Mouse (Mus musculus): ENCODE results near the gene Man1b1. TPM values are rescaled to one million over a fixed set of nuclear protein-coding genes. Genes with fewer than 3 reads are reported as not detected.
A peak's percentile ranks its signal among the peaks of the same experiment; 100 is the strongest.

Gene Man1b1
- total RNA-seq, 1 experiment from 2014 or later = 79.5 TPM

DNA sequence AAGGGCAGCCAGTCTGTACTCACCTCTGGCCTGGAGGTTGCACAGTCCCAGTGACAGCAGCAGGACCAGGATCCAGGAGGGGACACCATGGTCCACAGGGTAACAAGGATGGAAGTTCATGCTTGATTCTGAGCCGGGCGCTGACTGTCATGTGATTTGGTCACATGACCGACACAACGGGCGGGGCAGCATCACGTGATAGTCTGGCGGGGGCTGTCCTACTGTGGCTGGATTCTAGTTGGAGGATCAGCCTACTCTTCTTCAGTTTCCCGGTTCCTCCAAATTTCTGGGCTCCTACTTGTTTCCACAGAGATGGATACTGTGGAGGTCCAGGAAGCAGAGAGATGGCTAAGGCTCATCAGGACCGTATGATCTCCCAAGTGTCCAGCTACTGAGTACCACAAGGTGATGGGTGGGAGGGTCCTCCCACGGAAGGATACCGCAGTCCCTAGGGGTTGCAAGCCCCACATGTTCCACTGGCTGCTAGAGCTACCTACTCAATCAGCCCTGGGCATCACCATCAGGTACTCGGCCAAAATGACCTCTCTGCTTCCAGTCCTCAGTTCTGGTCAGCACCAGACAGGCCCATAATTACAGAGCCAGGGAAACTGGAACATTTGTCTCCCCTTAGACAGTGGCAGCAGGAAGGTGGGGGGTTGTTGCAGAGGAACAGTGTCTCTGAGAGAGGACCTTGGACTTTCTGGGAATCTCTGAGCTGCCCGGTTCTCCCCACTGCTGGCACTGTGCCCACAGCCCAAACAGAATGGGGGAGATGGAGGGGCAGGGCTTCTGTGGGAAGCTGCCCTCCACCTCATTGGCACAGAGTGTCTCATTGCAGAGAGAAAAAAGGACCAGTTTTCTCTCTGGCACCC is 24.3 kb downstream of the Man1b1 start, which contains the start of gene Dpp7:
TSS of gene Dpp7 (minus strand) at position 152 of the 872 bp plus-strand sequence.
- peak; percentile 38; the same call in 1 of the 2 replicates for ATAC-seq (ENCODE audit: extremely low read depth, insufficient number of reproducible peaks, low FRiP score, poor library complexity, severe bottlenecking)

DNA sequence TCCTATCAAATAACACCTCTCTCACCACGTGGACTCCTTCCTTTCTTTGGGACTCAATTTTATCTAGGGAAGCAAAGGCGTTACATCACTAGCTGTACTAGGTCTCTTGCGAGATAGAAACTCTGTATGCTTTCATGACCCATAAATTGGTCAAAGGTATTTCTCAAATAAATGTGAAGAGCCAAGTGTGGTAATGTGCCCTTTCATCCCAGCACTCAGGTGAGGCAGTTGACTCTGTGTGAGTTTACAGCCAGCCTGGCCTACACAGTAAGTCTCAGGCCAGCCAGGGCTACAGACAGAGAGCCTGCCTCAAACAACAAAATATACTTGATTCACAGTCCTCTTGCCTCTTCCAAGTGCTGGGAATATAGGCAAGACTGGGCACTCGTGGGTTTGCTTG is 27.7 kb downstream of the Man1b1 start:
- ATAC-seq (ENCODE audit: extremely low read depth, insufficient number of reproducible peaks, low FRiP score, poor library complexity, severe bottlenecking) = no peak

DNA sequence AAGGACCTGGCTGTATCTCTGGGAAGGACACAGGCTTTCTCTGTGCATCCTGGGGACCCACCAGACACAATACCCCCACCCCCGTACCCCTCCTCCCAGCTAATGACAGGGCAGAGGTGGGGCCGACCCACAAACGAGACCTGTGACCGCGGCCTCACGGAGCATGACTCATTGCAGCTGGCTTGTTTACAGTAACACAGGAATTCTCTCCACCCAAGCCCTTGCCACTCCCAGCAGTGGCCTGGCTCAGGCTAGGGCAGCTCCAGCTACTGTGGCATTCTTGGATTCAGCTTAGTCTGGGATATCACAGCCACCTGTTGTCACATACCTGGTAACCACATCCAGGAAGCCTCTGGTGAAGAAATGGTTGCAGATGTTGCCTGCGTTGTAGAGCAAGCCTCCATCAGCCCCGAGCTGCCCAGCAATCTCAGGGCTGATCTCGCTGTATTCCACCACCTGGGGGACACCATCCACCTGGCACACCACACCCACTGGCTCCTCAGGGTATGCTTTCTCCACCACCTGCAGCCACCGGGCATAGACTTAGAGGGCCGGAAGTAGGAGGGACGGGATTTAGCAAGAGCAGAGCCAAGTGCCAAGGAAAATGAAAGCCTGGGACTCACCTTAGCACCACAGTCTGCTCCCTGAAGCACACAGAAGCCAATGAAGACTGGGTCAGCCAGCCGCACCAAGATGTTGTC is 31.5 kb downstream of the Man1b1 start:
- ATAC-seq (ENCODE audit: extremely low read depth, insufficient number of reproducible peaks, low FRiP score, poor library complexity, severe bottlenecking) = no peak

DNA sequence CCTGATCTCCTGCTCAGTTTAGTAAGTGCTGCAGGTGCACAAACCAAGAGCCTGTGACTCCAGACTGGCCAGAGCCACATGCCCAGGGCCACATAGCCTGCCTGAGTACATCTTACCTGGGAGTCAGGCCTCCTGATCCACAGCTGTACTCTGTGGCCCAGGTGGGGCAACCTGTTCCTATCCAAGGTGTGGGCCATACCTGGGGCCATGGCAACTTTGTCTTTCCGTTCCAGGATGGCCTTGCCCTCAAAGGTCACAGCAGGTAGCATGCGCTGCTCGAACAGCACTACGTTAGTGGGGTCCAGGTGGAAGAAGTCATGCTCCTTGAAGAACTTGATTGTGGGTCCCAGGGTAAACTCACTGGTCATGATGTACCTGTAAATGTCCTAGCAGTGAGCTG is 32.2 kb downstream of the Man1b1 start:
- no peak for ATAC-seq (ENCODE audit: extremely low read depth, insufficient number of reproducible peaks, low FRiP score, poor library complexity, severe bottlenecking)

DNA sequence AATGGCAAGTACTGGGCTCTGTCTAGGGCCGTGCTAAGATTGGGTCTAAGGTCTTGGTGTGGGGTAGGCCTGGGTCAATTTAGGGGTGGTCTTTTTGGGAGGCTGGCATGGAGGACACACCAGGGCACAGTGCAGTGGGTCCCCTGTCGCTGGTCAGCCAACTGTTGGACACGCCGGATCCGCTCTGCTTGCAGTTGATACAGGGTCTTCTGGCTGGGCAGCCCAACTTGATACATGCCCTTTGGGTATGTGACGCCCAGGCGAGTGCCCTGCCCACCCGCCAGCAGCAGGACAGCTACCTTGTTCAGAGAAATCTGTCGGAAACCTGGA is 32.6 kb downstream of the Man1b1 start:
- no peak for ATAC-seq (ENCODE audit: extremely low read depth, insufficient number of reproducible peaks, low FRiP score, poor library complexity, severe bottlenecking)

DNA sequence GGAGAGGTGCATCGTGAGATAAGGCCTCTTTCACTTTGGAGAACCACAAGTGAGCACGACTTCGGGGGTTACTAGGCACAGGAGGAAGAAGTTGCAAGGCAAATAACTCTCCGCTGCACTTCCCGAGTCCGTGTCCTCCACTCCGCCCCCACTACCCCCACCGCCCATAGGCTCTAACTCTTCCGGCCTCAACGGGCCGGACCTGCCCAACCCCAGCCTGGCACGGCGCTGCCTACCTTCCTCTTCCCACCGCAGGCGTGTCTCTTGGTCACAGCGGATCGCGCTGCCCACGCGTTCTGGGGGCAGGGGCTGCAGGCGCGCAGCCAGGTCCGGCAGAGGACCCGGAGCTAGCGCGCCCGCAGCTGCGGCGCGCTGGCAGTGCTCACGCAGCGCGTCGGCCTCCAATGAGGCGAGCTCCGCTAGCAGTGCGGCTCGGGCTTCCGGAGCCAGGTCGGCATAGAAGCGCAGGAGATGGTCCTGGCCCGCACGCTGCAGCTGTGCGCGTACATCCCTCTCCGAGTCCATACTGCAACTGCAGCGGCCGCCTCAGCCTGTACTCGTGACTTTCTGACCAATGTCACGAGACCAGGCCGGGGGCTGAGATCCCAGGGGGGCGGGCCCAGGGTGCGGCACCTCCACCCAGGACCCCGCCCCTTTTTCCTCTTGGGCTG is 33.1 kb downstream of the Man1b1 start, which contains the start of gene Uap1l1:
TSS of gene Uap1l1 (minus strand) at position 592 of the 671 bp plus-strand sequence.
- ATAC-seq (ENCODE audit: extremely low read depth, insufficient number of reproducible peaks, low FRiP score, poor library complexity, severe bottlenecking) = peak; percentile 76

DNA sequence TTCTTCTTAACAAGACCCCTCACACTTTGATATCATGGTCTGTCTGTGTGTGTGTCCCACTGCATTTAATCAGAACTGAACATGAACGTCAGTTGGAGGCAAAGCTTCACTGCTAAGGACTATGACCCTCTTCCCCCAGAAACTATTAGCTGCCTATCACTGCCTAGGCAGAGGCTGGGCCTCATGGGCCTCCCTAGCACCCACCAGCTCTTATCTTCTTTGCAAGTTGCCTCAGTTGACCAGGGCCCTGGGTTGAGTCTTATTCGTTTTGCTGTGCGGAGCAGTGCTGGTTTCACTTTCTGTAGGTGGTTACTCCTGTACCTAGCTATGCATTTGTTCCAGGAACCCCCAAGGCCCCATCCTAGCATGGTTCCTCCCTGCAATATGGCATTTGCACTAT is 37.9 kb downstream of the Man1b1 start:
- no peak for ATAC-seq (ENCODE audit: extremely low read depth, insufficient number of reproducible peaks, low FRiP score, poor library complexity, severe bottlenecking)

DNA sequence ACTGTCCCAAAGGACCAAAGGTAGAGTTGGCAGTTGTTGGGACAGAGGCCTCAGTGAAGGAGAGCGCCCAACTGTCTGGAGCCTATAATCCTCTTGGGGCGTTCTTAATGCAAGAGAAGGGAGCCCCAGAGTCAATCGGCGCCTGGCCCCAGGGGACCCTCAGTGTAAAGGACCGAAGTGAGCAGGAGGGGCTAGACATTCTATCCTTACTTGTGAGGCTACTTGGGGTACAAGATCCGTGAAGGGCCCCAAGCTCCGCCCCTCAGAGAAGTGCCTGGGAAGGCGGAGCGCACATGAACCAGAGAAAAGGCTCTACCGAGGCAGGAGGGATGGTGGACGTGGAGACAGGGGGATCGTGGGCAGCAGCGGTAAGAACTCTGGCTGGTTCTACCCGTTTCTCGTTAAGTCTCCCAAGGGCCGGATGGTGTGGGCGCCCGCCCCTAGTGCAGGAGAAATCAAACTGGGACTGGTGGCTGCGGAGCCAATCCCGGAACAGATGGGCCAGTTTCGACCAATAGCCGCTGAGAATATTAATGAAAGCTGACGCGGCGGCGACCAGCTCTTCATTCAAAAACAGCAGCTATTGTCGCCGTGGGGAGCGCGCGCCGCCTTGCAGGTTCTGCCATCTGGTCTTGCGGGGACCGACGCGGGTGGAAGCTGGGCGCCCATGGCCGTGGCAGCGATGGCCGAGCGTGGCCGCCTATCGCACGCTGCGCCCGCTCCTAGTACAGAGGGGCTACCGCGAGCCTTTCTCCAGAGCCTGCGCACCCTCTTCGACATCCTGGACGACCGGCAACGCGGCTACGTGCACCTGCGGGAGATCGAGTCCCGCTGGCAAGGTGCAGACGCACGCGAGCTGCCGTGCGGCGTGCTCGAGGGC is 39.9 kb downstream of the Man1b1 start, which contains the start of gene Sapcd2:
TSS of gene Sapcd2 (plus strand) at position 558 of the 880 bp plus-strand sequence.
- peak; percentile 86 for ATAC-seq (ENCODE audit: extremely low read depth, insufficient number of reproducible peaks, low FRiP score, poor library complexity, severe bottlenecking)

DNA sequence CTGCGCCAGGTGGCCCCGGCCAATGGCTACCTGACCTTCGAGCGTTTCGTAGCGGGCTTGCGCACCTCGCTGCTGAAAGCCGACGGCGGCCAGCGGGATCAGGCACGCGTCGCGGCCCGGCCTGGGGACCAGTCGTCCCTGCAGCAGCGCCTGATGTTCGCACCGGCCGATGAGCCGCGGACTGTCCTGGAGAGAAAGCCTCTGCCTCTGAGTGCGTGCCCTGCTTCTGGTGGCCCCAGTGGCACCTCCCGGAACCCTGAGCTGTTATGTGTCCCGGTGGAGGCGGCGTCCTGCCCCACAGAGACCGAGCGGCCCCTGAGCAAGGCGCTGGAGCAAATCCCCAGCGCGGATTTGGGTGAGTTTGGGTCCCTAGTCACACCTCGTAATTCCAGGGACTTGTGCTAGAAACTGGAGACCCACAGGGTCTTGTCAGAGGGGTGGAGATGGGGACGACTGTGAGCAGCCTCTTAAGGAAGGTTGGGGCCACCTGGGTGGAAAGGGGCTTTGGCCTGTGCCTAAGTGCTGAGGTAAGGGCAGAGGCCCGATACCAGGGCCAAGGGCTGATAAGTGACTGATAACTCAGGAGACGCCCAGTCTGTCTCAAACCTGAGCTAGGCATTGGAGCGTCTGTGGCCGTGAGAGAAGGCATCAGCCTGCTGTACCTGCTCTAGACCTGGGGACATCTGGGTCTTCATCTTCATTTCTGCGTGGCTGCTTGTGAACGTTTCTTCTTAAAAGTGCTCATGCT is 40.7 kb downstream of the Man1b1 start:
- ATAC-seq (ENCODE audit: extremely low read depth, insufficient number of reproducible peaks, low FRiP score, poor library complexity, severe bottlenecking) = no peak

DNA sequence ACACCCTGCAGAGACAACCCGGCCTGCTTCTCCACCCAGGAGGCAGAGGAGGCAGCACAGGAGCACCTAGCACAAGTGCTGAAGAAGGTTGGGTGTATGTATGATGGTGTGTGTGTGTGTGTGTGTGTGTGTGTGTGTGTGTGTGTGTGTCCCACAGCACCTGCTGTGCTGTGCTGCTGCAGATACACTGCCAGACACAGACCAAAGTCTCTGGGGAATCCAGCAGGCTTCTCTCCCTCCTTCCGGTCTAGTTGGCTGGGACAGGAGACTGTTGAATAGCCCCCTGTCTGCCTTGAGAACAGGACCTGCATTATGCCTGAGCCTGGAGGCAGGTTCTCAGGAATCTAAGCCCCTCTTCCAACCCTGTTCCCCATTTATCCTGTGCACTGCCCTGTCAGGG is 41.3 kb downstream of the Man1b1 start:
- ATAC-seq (ENCODE audit: extremely low read depth, insufficient number of reproducible peaks, low FRiP score, poor library complexity, severe bottlenecking) = no peak

DNA sequence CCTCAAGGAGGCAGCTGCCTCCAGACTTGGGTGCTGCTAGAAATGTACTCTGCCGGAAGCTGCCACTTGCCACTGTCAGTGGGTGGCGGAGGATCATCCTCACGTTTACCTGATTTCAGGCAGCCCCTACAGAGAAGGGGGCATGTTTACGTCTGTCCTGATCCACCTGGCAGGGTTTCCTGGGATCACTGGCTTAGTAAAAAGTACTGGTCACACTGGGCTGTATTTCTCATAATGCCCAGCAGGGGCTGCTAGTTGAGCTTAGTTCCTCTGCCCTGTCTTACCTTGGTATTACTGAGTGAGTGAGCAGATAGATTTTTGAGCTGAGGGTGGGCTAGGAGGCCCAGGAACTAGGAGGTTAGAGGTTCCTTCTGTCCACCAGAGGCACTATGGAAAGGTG is 44.5 kb downstream of the Man1b1 start:
- ATAC-seq (ENCODE audit: extremely low read depth, insufficient number of reproducible peaks, low FRiP score, poor library complexity, severe bottlenecking) = peak; percentile 17; the same call in 1 of the 2 replicates

DNA sequence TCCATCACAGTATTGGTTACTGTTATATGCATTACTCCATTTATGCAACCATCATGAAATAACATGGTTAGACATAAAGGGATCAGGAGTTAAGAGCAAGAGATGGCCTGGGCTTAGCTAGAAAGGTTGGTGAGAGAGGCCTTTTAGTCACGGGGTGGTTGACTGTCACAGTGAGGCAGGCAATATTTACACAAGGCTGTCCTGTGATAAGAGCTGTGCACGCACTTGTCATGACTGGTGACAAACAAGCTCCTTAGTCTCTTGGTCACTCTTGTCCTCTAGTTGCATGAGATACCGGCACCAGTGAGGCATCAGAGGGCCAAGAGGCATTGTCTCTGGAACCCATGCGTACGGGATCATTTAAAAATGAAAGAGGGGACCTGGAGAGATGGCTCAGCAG is 52.4 kb downstream of the Man1b1 start:
- ATAC-seq (ENCODE audit: extremely low read depth, insufficient number of reproducible peaks, low FRiP score, poor library complexity, severe bottlenecking) = no peak

DNA sequence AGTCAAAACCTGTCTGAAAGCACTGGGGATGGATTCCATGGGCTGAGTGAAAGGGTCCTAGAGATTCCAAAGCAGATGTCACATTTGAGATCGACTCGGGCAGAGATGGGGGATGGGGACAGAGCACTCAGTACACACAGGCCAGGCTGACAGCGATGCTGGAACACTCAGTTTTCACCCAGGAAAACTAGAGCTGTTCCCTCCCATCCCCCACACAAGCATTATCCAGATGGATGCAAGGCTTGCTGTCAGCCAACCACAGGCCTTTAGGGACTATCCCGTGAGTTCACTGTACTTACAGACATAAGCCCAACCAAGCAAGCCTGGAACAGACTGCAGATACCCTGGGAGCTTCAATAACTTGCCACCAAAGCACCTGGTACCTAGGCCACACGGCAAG is 59.1 kb downstream of the Man1b1 start:
- no peak for ATAC-seq (ENCODE audit: extremely low read depth, insufficient number of reproducible peaks, low FRiP score, poor library complexity, severe bottlenecking)

DNA sequence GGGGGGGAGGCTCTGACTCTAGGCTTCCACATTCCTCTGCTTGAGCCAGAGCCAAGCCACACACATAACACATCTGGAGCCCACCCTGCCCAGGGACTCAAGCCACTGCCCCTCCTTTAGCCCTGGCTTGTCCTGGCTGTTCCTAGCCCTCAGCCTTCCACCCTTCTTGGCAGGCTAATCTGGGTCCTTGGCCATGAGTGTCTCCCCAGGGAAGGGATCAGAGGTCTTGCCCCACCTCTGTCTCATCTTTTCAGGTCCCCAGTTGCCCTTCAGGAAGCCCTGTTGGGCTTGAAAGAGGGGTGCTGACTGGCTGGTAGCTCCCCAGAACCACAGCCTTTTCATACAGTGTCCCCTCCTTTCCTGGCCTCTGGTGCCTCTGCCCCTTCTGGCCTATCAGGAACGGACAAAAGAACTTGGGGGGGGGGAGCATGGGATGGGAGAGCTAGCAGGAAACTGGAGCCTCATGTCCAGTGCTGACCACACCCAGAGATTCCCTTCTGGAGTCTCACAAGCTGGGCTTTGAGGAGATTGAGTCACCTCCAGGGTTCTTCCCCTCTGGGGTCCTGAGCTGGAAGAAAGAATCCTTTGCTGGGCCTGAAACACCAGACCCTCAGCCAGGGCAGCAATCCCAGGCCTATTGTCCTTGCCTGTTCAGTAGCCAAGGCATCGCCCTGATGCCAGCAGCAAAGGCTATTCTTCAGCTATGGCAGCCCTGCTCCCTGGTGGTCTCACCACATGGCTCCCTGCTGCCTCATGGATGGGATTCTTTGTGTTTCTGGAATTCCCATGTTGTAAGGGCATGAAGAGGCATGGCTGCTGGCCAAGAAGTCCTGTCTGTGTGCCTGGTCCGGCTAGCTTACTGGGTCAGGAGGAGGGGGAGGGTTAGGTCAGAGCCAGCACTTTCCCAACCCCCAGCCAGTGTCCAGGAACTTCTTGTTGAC is 62.4 kb downstream of the Man1b1 start:
- no peak for ATAC-seq (ENCODE audit: extremely low read depth, insufficient number of reproducible peaks, low FRiP score, poor library complexity, severe bottlenecking)

DNA sequence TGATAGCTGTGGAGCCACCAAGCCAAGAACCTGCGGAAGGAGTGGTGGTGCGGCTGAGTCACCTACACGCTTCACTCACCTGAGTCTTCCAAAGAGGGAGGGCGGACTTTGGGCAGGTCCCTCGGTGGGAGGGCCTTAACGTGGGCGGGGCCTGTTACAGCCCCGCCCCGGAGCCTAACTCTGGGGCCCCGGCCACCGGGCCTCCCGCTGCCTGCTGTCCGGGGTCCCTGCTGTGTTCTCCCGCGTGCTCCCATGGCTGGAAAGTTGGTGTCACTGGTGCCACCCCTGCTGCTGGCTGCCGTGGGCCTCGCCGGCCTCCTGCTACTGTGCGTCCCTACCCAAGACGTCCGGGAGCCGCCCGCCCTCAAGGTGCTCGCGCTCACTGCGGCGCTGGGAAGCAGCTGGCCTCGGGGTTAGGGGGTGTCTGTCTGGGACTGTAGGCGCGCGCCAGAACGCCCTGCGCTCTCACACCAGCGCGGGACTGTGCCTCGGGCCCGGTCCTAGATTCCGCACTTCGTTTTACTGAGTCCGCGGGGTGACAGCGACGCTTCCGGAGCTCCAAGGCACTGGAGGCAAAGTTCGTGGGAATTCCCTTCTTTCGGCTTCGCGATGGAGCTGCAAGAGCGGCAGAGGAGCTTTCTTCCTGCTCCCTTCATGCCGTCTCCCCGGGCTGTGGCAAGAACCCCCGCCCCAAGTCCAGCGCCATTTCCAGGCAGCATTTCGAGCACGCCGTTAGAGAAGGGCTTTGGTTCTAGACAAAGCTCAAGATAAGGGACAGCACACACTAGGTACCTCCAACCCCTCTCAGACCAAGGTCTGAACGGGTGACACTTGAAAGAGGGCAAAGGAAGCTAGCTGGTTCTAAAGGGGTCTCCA is 63.8 kb downstream of the Man1b1 start, which contains the start of gene Entpd2:
TSS of gene Entpd2 (plus strand) at position 154 of the 876 bp plus-strand sequence.
- ATAC-seq (ENCODE audit: extremely low read depth, insufficient number of reproducible peaks, low FRiP score, poor library complexity, severe bottlenecking) = no peak

DNA sequence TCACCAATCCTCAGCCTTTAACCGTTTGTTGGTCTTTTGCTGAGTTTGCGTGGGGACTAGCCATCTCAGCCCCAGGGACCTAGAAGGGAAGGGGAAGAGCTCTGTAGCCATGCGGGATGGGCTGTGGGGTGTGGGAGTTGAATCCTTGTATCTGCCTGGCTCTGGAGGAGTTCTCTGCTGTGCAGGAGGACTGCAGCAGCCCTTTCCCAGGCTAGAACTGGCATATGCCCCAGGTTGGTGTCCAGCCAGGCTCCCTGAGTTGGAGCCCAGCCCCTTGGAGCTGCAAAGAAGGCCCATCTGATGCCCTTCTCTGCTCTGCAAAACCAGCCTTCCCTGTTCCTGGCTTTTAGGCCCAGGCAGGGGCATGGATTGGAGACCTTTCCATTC is 64.5 kb downstream of the Man1b1 start:
- no peak for ATAC-seq (ENCODE audit: extremely low read depth, insufficient number of reproducible peaks, low FRiP score, poor library complexity, severe bottlenecking)
